Mouse (Mus musculus): ENCODE data around the gene Sqstm1. TPM values are rescaled to one million over a fixed set of nuclear protein-coding genes. Genes with fewer than 3 reads are reported as not detected.

The Sqstm1 gene
- polyA plus RNA-seq, 1 experiment = 113 TPM

DNA sequence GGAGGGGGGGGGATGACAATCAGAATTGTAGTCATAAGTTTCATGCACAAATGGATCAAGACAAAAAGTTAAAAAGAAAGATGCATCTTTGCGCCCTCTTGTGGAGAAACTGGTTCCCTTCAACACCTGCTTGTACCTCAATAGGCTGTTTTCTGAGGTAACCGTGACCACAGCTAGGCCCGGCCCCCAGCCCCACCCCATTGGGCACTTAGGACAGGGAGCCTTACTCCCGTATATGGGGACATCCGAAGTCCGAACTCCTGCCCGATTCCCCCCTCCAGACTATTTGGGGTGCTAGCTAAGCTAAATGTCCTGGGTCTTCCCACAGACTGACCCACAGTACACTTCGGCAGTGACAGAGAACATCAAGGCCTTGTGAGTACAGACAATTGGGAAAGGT lies 20.8 kb upstream of the Sqstm1 start:
- Histone ChIP-seq H3K36me3 (ENCODE audit: control insufficient read depth, insufficient read depth, low read length) (peaks cover 2% of the 10 kb centered on the region; the same call in 1 of the 2 replicates), H3K27me3 (ENCODE audit: control insufficient read depth, insufficient read depth, low read length) (no peaks in the 10 kb centered on the region), H3K4me3 (ENCODE audit: extremely low read depth, insufficient read depth, insufficient read length) (no peak overlapping the region), H3K4me1 (ENCODE audit: control insufficient read depth, insufficient read depth, insufficient read length) (peaks cover 1% of the 10 kb centered on the region; the same call in 1 of the 2 replicates), H3K27ac (ENCODE audit: insufficient read depth, low read length) (no peak overlapping the region)
- 33% methylated on average over 8 of the region's 8 CpGs for WGBS
- peak; percentile 55 to 59 for DNase-seq (ENCODE audit: low read depth in 1 of 2, low spot score in 2 of 2)
- TF ChIP-seq CTCF (IDR thresholded peaks at IDR 0.05; ENCODE audit: extremely low read depth, insufficient read depth, insufficient read length, insufficient replicate concordance) = peak; percentile 5; the same call in 1 of the 2 replicates
- TF ChIP-seq POLR2A (IDR thresholded peaks at IDR 0.05; ENCODE audit: low read depth, low read length) = no peak

DNA sequence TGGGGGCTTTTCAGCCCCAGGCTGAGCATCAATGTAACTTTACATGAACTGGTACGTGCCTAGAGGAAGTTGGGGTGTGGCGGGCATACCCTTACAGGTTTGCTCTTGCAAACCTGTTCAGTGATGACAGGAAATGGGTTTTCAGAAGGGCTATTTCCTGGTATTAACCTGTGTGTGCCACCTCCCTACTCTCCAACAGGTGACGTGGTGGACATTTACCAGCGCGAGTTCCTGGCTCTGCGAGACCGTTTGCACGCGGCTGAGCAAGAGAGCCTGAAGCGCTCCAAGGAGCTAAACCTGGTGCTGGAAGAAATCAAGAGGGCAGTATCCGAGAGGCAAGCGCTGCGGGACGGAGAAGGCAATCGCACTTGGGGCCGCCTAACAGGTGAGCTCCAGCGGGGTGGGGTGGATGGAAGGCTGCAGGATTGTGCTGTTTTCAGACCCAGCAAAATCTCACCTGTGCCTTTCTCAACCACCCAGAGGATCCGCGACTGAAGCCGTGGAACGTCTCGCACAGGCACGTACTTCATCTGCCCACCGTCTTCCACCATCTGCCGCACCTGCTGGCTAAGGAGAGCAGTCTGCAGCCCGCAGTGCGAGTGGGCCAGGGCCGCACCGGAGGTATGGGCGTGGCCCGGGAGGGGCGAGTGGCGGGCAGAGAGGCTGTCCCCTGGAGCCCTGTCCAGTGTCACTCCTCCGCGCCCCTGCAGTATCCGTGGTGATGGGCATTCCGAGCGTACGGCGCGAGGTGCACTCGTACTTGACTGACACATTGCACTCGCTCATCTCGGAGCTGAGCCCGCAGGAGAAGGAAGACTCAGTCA lies 20.1 kb upstream of the Sqstm1 start:
- DNase-seq (ENCODE audit: low read depth in 1 of 2, low spot score in 2 of 2) = no peak
- peaks cover 2% of the 10 kb centered on the region; the same call in 1 of the 2 replicates for H3K36me3 ChIP-seq (ENCODE audit: control insufficient read depth, insufficient read depth, low read length)
- H3K4me1 ChIP-seq (ENCODE audit: control insufficient read depth, insufficient read depth, insufficient read length) = peaks cover 3% of the 10 kb centered on the region; the same call in 1 of the 2 replicates
- no peak overlapping the region for H3K4me3 ChIP-seq (ENCODE audit: extremely low read depth, insufficient read depth, insufficient read length)
- no peaks in the 10 kb centered on the region for H3K27me3 ChIP-seq (ENCODE audit: control insufficient read depth, insufficient read depth, low read length)
- no peak overlapping the region for H3K27ac ChIP-seq (ENCODE audit: insufficient read depth, low read length)
- 90% methylated on average over 45 of the region's 45 CpGs for WGBS
- TF ChIP-seq POLR2A (IDR thresholded peaks at IDR 0.05; ENCODE audit: low read depth, low read length) (no peak), CTCF (IDR thresholded peaks at IDR 0.05; ENCODE audit: extremely low read depth, insufficient read depth, insufficient read length, insufficient replicate concordance) (0 out of 2 replicates have a peak, but pooled peaks have one; percentile 4)

DNA sequence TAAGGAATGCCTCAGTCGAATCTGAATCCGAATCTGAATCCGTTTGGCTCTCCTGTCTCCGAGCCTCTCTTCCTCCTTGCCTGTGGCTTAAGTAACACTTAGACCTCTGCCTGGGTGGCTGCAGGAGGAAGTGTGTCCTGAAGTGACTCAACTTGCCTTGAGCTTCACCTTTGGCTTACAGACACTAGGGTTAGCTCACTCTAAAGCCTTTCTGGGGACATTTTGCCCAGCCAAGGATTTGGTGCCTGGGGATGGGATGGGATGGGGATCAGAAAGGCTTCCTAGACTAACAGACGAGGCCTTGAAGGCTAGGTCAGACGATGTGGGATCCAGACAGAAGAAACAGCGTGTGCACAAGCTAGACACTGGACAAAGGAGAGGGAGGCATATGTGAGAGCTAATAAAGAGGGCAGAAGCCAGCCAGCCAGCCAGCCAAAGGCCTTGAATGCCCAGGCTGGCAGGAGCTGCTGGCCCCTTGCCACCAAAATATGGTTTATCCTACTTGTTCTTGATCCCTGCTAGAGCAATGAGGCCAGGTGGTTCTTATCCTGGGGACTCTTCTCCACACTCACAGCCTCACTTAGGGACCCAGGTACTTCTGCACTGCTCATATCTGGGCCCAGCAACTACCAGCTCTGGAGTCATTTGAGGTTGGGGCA lies 18.8 kb upstream of the Sqstm1 start:
- 63% methylated on average over 7 of the region's 7 CpGs for WGBS
- no peak overlapping the region for H3K27ac ChIP-seq (ENCODE audit: insufficient read depth, low read length)
- peaks cover 2% of the 10 kb centered on the region; the same call in 1 of the 2 replicates for H3K36me3 ChIP-seq (ENCODE audit: control insufficient read depth, insufficient read depth, low read length)
- H3K27me3 ChIP-seq (ENCODE audit: control insufficient read depth, insufficient read depth, low read length) = no peaks in the 10 kb centered on the region
- H3K4me3 ChIP-seq (ENCODE audit: extremely low read depth, insufficient read depth, insufficient read length) = no peak overlapping the region
- peaks cover 3% of the 10 kb centered on the region; the same call in 1 of the 2 replicates for H3K4me1 ChIP-seq (ENCODE audit: control insufficient read depth, insufficient read depth, insufficient read length)
- DNase-seq (ENCODE audit: low read depth in 1 of 2, low spot score in 2 of 2) = no peak
- TF ChIP-seq CTCF (IDR thresholded peaks at IDR 0.05; ENCODE audit: extremely low read depth, insufficient read depth, insufficient read length, insufficient replicate concordance) = no peak
- TF ChIP-seq POLR2A (IDR thresholded peaks at IDR 0.05; ENCODE audit: low read depth, low read length) = no peak

DNA sequence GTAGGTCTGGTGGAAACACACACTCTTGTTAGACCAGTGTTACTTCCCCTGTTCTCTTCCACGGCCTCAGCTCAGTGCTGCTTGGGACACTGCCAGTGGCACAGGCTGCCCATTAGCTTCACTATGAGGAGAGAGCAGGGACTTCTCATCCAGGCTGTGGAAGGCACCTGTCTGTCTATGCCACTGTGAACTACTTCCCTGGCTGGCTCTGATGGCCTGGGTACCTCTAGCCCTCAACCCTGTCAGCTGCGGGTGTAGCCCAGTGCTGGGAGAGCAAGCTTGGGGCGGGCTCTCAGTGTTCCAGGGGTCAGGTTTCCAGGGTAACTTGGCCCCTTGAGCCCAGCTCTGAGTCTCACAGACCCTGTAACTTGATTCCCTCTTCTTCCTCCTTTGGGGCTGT lies 18.1 kb upstream of the Sqstm1 start:
- Histone ChIP-seq H3K4me1 (ENCODE audit: control insufficient read depth, insufficient read depth, insufficient read length) (peaks cover 3% of the 10 kb centered on the region; the same call in 1 of the 2 replicates), H3K36me3 (ENCODE audit: control insufficient read depth, insufficient read depth, low read length) (peaks cover 2% of the 10 kb centered on the region; the same call in 1 of the 2 replicates)
- 64% methylated on average over 3 of the region's 3 CpGs for WGBS

DNA sequence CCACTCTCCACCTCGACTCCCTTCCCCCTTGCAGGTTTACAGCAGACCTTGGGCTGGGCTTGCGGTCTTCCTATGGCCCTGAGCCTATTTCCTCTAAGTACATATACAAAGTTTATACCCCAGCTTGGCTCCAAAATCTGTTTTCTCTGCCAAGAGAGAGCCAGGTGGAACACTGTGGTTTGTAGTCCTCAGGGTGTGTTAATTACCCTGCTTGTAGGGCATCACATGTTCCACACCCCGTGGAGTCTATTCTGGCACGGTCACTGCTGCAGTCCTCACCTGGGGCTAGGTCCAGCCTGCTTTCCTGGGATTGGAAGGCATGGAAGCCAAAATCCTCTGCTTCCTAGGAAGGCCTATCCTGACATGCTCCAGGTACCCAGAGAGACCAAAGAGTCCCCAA lies 17.1 kb upstream of the Sqstm1 start:
- TF ChIP-seq POLR2A (IDR thresholded peaks at IDR 0.05; ENCODE audit: low read depth, low read length) (no peak), CTCF (IDR thresholded peaks at IDR 0.05; ENCODE audit: extremely low read depth, insufficient read depth, insufficient read length, insufficient replicate concordance) (no peak)
- Histone ChIP-seq H3K4me3 (ENCODE audit: extremely low read depth, insufficient read depth, insufficient read length) (no peak overlapping the region), H3K4me1 (ENCODE audit: control insufficient read depth, insufficient read depth, insufficient read length) (peaks cover 3% of the 10 kb centered on the region; the same call in 1 of the 2 replicates), H3K27ac (ENCODE audit: insufficient read depth, low read length) (no peak overlapping the region), H3K36me3 (ENCODE audit: control insufficient read depth, insufficient read depth, low read length) (peaks cover 2% of the 10 kb centered on the region; the same call in 1 of the 2 replicates), H3K27me3 (ENCODE audit: control insufficient read depth, insufficient read depth, low read length) (no peaks in the 10 kb centered on the region)
- no peak for DNase-seq (ENCODE audit: low read depth in 1 of 2, low spot score in 2 of 2)
- whole genome bisulfite sequencing = 81% methylated on average over 4 of the region's 4 CpGs

More for the DNA sequence above, 18.1 kb upstream of the Sqstm1 start:
- DNase-seq (ENCODE audit: low read depth in 1 of 2, low spot score in 2 of 2) = no peak
- Histone ChIP-seq H3K27me3 (ENCODE audit: control insufficient read depth, insufficient read depth, low read length) (no peaks in the 10 kb centered on the region), H3K27ac (ENCODE audit: insufficient read depth, low read length) (0 out of 2 replicates have a peak overlapping the region, but pooled peaks have one; percentile 2), H3K4me3 (ENCODE audit: extremely low read depth, insufficient read depth, insufficient read length) (no peak overlapping the region)
- no peak for TF ChIP-seq CTCF (IDR thresholded peaks at IDR 0.05; ENCODE audit: extremely low read depth, insufficient read depth, insufficient read length, insufficient replicate concordance)

DNA sequence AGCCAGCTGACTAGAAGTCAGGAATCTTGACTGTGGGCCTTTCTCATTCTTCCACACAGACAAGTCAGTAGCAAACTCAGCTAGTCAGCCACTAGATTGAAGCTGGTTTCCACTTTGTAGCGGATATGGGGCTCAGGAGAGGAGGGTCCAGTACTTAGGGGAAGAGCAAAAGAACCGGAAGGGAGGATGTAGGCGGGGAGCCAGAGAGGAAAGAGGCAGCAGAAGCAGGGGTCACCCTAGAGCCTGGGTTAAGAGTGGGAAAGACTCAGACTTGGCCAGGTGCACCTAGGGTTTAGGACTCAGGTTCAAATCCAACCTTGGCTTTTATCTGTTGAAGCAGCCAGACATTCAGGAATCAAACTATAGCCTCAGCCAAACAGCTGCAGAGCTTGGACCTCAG lies 16.6 kb upstream of the Sqstm1 start:
- 56% methylated on average over 3 of the region's 3 CpGs for WGBS
- no peak overlapping the region for H3K27ac ChIP-seq (ENCODE audit: insufficient read depth, low read length)

More for the DNA sequence above, 16.6 kb upstream of the Sqstm1 start:
- no peak for TF ChIP-seq CTCF (IDR thresholded peaks at IDR 0.05; ENCODE audit: extremely low read depth, insufficient read depth, insufficient read length, insufficient replicate concordance)
- TF ChIP-seq POLR2A (IDR thresholded peaks at IDR 0.05; ENCODE audit: low read depth, low read length) = no peak
- no peaks in the 10 kb centered on the region for H3K27me3 ChIP-seq (ENCODE audit: control insufficient read depth, insufficient read depth, low read length)
- DNase-seq (ENCODE audit: low read depth in 1 of 2, low spot score in 2 of 2) = no peak
- H3K4me1 ChIP-seq (ENCODE audit: control insufficient read depth, insufficient read depth, insufficient read length) = peaks cover 3% of the 10 kb centered on the region; the same call in 1 of the 2 replicates
- H3K36me3 ChIP-seq (ENCODE audit: control insufficient read depth, insufficient read depth, low read length) = peaks cover 2% of the 10 kb centered on the region; the same call in 1 of the 2 replicates
- no peak overlapping the region for H3K4me3 ChIP-seq (ENCODE audit: extremely low read depth, insufficient read depth, insufficient read length)

Data from spleen, adult 2 months (tissue).